Mouse (Mus musculus) layer of hippocampus, postnatal 36 days (tissue): ENCODE results near the gene Vmn1r149. TPM values are rescaled to one million over a fixed set of nuclear protein-coding genes. Genes with fewer than 3 reads are reported as not detected.
"Not testable (repeated sequence)": the region's sequence is repeated elsewhere in the genome, so short reads cannot be mapped to it uniquely, and the experiment has no call there.

ENCODE experiments used
- DNase-seq, 2 experiments: peaks; one replicate each; pipeline ENCODE4 v3.0.0; 2022
- total RNA-seq, 2 experiments: library from RNA; stranded (reverse); gene quantifications; 2 replicates each; pipeline ENCODE4 v1.2.3; 2021

Vmn1r149 gene
- not detected for total RNA-seq

DNA sequence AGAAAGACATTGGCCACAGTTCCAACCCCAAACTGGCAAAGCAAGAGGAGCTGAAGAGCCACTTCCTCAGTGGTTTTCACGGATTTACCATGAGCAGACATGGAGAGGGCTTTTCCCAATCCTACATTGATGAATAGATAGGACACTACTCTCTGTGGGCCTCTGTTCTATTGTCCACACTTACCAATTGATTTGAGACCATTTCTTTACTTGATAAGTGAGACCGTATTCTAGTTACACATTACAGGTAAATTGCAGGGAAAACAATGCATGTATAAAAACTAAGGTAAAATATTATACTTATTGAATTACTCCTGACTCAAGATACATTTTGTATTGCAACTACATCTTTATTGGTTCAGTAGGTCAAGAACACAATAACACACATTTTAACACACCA, at the start of gene Vmn1r149:
Gene Vmn1r149 (minus strand): TSS at position 101 of the 400 bp plus-strand sequence.
- not testable (repeated sequence) for DNase-seq

DNA sequence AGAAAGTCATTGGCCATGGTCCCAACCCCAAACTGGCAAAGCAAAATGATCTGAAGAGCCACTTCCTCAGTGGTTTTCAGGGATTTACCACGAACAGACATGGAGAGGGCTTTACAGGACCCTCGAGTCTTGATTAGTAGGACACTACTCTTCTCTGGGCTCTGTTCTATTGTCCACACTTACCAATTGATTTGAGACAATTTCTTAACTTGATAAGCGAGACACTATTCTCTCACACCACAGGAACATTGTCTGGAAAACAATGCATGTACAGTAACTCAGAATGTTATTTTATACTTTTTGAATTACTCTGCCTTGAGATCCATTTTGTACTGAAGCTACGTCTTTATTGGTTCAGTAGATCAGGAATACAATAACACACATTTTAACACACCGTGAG, 25.9 kb upstream of the Vmn1r149 start, which contains the start of gene Gm10665:
Gene Gm10665 (minus strand): TSS at position 101 of the 400 bp plus-strand sequence.
- DNase-seq: not testable (repeated sequence)

DNA sequence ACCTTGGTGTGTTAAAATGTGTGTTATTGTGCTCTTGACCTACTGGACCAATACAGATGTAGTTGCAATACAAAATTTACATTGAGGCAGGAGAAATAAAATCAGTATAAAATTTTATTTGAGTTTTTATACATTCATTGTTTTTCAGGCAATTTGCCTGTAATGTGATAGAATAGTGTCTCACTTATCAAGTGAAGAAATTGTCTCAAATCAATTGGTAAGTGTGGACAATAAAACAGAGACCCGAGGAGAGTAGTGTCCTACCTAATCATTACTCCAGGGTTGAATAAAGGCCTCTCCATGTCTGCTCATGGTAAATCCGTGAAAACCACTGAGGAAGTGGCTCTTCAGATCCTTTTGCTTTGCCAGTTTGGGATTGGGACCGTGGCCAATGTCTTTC, 24.7 kb downstream of the Vmn1r149 start, which contains the start of gene Vmn1r148:
Gene Vmn1r148 (plus strand): TSS at position 301 of the 400 bp plus-strand sequence.
- DNase-seq: not testable (repeated sequence)

Other genes starting within 250 kb of the Vmn1r149 start
- gene Vmn1r143, start 248.9 kb downstream of the Vmn1r149 start, total RNA-seq: not detected
- not detected for gene Gm8653, start 237.0 kb downstream of the Vmn1r149 start, total RNA-seq
- gene Gm8453, start 208.7 kb downstream of the Vmn1r149 start, total RNA-seq: not detected
- gene Gm4187, start 108.5 kb downstream of the Vmn1r149 start, total RNA-seq: not detected
- not detected for gene Gm8660, start 67.2 kb downstream of the Vmn1r149 start, total RNA-seq
- gene Vmn1r148, start 24.6 kb downstream of the Vmn1r149 start, total RNA-seq: not detected
- not detected for gene Gm10665, start 25.8 kb upstream of the Vmn1r149 start, total RNA-seq
- gene Vmn1r151, start 61.4 kb upstream of the Vmn1r149 start, total RNA-seq: not detected
- not detected for gene Vmn1r152, start 84.7 kb upstream of the Vmn1r149 start, total RNA-seq
- gene Gm8677, start 96.7 kb upstream of the Vmn1r149 start, total RNA-seq: not detected
- gene Gm4201, start 127.1 kb upstream of the Vmn1r149 start, total RNA-seq: not detected
- gene Gm4565, start 149.9 kb upstream of the Vmn1r149 start, total RNA-seq: not detected
- gene Vmn1r155, start 219.8 kb upstream of the Vmn1r149 start, total RNA-seq: not detected